Mouse (Mus musculus) lung, postnatal 25 days (tissue): ENCODE results near the gene Lmntd1.

Experiments used
- DNase-seq: peaks from one replicate; pipeline ENCODE4 v3.0.0; 2022; ENCODE audit warnings: low spot score

The Lmntd1 gene

DNA sequence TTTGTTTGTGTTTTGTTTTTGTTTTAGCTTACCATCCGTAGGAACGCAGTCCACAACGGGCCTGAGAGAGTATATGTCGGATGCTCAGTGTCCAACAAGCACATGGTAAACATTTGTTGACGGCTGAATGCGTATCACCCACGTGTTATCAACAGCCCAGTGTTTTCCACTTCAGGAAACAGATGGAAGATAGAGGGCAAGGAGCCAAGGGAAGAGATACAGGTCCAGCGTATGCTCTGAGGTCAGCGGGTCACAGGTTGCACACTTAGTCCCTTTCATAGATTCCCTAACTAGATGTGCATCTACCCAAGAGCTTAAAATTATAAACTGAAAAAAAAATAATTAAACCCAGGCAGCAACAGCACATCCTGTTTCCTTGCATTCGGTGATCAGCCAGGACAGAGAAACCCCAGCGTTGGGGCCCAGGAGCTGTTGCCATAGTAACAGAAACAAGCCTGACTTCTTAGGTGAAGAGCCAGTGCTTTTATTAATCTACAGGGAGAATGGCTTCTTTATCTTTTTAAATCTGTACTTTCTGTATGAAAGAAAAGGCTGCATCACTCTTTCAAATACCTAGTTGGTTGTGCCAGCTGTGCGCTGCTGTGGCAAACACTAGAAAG is 128.0 kb downstream of the Lmntd1 start:
- DNase-seq: no peak

DNA sequence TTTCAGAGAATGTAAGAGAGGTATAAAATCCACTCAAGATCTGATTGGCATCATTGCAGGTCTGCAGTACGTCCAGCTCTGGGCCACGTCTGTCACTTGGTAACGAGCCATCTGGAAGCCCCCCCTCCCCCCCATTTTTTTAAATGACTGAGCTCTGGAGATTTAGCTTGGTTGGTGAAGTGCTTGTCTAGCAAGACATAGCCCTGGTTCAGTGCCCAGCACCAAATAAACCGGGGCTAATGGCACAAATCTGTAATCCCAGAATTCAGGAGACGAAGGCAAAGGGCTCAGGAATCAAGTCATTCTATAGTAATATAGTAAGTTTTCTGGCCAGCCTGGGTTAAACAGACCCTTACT is 130.8 kb downstream of the Lmntd1 start:
- DNase-seq: no peak

DNA sequence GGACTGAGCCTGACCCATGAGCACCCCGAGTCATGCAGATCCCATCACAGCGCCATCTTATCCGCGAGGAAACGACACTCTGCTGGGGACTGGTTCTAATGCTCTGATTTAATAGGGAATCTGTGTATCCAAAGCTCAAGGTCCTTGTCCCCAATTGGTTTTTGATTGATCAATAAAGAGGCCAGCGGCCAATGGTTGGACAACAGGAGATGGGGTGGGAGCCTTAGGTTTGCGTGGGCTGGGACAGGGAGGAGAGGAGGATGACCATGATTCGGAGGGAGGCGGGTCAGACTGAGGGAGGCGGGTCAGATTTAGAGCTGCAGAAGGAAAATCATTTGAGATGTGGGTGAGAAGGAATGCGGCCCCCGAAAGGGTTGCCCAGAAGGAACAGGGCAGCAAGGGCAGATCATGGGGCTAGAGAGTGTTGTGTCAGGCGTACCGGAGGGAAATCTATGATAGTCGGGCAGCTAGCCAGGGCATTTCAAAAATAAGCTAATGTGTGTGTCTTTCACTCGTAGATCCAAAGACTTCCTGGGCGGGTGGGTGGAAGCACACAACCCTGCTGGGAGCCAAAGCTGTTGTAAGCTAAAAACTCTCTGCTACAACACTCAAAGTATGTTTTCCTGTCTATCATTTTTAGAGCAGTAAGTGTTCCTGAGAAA is 131.3 kb downstream of the Lmntd1 start:
- DNase-seq: peak; percentile 32

DNA sequence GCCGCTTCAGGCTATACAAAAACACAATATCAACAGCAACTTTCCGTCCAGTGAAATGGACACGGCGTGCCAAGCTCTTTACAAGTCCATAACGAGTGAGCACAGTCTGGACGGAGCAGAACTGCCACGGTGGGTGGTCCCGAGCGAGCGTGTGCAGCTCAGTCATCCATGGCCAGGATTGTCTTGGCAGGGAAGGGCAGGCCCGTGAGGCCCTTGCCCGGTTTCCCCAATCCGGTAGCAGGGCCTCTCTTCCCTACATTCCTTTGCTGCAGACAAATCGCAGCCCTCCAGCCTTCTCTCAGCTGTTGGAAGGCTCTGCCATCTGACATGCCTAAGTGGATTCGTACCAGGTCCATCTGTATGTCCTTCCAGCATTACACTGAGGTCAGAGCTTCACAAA is 132.2 kb downstream of the Lmntd1 start:
- peak; percentile 14 for DNase-seq

DNA sequence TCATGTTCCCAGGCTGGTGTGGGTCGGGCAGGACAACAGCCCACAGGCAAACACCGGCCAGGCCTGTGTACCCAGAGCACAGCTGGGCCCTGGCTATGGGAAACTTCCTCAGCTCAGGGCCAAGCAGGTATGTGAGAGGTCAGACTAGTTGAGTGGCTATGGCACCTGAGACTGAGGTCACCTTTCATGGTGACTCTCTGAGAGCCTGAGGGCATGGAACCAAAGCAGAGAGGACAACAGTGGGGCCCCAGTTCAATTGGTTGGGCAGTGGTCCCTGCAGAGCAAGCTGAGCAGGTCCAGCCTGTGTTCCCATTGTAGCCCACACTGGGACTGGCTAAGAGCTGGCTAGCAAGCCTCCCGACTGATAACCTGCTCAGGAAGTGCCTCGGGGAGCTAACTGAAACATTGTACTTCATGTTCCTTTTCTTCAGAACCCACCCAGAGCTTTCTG is 135.3 kb downstream of the Lmntd1 start:
- DNase-seq: no peak

DNA sequence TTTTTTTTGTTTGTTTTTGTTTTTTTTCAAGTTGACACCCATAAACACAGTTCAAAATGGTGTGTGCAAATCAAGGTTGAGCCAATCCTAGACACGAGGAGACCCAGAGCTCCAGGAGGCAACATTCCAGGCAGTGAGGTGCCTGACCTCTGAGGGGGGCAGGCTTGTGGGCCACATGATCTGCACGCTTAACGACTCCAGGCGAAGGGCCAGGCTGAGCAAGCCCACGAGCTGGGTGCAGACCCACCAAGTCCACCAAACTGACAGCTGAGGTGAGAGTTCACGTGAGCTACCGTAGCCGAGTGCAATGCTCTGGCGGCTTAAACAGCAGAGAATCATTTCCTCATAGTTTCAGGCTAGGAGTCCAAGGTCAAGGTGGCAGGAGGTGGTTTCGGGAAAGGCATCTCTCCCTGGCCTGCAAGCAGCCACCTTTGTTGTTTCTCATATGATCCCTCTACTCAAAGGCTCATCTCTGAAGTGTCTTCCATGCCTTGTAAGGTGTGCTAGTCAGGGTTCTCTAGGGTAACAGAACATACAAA is 136.7 kb downstream of the Lmntd1 start:
- DNase-seq: no peak

DNA sequence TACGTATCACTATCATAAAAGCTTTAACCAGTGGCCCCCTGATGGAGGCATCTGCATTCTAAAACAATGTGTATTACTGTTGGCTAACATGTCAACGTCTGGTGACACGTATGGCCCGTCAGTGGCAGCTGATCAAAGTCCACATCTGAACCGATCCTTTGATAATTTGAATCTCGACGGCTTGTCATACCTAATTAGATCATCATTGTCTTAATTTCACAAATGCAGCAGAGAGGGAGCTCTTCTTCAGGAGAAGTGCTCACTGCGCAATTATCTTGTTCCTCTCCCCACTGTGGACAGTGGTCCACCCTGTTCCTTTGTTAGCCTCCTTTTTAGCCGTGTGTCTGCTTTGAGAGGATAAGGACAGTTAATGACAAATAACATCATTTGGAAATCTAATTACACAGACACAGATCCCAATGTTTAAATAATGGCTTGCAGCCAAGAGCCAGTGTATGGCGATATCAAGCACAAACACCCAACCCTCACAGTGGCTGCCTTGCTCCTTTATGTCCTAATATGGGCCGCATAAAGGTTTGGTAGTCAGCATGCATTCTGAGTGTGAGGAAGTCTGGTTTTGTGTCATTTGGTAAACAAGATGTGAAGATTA is 142.4 kb downstream of the Lmntd1 start:
- DNase-seq: no peak

DNA sequence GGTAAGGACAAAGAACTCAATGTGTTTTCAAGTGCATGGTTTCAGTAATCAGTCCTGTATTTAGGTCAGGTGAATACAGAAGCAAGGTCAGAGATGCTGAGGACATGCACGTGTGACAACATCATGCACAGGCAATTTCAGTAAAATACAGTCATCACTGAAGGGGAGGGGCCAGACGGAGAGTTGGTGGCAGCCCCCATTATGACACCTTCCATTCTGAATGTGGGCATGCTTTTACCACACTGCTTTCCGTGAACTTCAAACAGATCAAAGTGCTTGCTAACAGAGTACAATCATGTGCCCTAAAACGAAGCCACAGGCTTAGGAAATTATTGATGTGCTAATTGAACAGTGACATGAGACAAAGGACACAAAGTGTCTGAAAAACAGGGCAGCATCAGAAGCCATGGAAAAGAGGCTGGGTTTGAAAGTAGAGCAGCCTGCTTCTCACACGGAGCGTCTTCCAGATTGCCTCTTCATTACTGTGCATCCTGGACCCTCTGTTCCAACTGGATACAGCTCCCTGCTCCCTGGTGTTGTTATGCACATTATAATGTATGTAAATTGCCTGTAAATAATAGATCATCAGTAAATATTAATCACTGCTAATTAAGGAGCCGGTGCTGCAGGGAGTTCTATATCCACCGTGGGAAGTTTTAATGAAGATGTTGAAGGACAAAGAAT is 144.7 kb downstream of the Lmntd1 start:
- no peak for DNase-seq

DNA sequence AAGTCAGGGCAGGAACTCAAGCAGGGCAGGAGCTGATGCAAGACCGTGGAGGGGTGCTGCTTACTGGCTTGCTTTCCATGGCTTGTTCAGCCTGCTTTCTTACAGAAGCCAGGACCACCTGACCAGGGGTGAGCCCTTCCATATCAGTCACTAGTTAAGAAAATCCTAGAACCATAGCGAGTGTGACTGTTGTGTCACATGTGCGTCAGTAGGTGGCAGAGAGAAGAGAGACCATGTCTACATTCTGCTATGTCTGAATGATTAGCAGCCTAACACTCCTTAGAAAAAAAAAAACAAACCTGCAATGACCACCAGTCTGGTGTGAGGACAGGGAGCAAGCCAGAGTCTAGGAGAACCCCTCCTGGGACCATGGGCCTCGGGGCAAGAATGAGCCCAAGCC is 150.1 kb downstream of the Lmntd1 start:
- DNase-seq: no peak

DNA sequence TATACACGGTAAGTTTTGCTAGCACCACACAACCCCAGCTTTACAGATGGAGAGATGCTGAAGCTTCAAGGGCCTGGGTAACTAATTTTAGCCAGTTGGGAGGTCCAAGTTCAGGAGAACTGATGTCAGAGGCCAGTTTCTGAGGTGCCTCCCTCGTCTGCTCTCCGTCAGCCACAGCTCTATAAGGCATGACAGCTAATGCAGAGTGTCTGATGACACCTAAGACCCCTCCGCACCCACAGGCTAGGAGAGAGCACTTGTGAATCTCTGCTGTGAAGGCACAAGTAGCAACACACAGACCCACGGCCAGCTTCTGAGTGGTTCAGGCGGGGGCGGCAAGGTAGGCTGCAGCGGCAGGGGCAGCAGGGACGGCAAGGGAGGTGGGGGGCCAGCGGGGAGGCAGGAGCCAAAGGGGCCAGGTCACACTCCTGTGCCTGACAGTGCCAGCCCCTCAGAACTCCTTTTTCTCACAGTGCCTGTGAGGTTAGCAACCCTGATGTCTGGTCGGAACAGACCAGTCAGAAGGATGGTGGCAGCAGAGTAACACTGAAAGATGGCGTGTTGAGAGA is 151.4 kb downstream of the Lmntd1 start:
- no peak for DNase-seq

DNA sequence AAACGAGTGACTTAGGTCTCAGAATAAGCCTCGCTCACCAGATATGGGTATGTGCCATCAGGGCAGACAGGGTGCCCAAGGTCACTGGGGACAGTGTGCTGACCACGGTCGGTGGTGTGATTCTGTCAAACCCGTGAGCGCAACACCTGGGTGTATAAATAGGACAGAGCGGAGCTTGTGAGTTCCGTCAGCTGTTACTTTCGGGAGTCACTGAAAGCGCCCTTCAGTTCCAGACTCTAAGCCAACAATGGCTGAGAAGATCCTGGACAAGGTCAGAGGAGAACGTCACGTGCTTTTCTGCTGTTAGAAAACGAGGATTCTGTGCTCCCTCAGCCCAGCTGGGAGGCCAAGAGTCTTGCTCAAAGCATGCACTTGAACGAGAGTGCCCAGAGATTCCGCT is 157.1 kb downstream of the Lmntd1 start:
- DNase-seq: peak; percentile 43

DNA sequence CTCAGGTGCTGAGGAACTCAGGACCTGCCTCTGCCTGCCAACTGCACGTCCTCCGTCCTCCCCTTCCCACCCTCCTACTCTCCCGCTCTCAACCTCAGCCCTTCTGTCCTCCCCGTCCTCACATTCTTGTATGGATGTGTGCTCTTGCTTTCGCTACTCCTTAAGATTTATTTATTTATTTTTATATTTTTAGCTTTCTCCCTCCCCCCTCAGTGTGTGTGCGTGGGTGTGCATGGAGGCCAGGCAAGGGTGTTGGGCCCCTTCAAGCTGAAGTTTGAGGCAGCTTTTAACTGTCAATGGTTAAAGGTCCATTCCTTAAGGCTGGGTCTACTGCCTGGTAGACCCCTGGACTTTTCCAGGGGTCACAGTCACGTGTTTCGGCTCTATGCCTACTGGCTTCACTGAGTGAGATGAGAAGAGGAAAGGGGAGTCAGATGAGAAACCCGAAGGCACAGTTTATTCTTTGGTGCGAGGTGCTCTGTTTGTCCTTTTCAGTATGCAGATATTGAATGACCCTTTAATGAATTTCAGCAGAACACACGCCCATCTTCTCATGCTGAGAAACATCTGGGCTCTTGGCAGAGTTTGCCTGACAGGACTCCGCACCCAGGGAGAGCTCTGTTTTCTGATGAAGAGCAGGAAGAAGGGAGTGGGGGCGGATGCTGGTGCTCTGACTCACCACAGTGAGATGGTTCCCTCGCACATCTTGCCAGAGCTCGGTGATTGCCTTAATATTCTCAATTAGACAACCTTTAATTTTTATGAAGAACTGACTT is 163.3 kb downstream of the Lmntd1 start:
- peak; percentile 22 for DNase-seq

DNA sequence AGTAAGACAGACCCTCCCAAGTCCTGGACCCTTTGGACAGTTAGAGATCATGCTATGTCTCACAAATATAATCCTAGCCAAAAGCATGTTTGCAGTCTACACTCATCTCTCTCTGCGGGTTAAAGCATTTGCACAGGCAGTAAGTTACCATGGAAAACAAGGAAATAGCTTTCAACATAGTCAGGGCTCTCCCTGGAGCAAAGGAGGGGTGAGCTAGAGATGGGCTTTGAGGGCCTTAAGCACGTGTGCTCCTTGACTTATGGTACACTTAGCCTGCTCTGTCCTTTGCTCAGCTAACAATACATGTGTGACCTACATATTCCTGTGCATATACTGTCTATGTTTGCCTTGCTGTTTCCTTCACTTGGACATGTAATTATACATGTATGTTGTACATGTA is 165.8 kb downstream of the Lmntd1 start:
- no peak for DNase-seq

DNA sequence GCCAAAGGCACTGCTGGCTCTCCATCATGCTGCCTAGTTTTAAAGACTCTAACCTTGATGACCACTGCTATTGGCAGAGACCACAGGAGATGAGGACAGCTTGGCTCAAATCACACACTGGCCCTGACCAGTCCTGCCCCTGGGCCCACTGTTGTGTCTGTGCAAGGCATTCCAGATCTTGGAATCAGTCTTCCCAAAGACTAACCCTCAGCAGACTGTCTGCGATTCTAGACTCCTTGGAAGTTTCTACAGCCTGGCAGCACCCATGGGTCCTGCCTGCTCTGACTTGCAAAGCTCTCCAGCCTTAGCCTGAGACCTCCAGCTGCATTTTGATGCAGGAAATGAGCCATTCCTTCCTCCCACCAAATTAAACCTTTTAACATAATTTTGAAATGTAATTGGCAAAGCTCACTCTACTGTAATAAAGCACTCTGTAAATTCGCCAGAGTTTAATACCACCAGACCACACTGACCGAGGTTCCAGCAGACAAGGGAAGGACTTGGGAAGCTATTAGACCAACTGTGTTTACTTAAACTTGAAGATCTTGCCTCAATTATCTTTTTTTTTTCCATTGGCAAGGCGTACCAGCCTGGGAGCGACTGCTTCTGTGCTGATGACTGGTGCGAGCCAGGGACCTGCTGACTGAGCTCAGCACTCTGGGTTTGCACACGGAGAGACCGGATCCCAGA is 168.2 kb downstream of the Lmntd1 start:
- DNase-seq: peak; percentile 26

DNA sequence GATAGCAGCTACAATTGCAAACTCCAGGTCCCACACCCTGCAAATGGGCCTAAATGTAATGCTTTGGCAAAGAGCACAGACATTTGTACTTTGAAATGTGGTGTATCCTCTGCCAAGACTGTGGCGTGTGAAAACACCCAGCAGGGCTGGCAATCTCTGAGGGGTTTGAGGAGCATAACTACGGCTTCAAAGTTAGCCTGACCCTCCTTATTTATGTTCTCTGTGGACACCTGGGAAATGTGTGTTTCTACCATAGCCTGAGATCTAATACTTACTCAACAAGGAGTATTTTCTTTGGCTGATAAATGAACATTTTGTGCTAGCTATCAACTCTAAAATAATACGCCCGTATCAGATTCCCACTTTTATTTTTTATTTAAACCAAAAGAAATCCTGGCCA is 168.7 kb downstream of the Lmntd1 start:
- no peak for DNase-seq

DNA sequence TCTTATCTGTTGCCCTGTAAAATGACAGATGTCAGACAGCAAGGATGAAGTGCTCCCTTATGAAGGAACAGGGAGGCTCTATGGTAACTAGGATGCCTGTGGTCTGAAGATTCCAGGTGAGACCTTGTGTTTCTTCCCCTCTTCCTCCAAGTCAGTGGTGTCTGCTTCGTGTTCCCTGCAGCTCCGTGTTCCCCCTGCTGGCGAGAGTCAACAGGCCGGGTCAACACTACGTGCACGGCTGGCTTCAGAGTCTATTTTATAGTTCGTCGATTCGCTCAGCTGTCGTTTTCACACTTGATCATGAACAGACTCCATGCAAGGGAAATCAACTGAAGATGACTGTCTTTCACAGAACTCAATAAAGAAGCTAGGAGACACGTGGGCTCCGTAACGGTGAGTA is 171.3 kb downstream of the Lmntd1 start:
- no peak for DNase-seq

DNA sequence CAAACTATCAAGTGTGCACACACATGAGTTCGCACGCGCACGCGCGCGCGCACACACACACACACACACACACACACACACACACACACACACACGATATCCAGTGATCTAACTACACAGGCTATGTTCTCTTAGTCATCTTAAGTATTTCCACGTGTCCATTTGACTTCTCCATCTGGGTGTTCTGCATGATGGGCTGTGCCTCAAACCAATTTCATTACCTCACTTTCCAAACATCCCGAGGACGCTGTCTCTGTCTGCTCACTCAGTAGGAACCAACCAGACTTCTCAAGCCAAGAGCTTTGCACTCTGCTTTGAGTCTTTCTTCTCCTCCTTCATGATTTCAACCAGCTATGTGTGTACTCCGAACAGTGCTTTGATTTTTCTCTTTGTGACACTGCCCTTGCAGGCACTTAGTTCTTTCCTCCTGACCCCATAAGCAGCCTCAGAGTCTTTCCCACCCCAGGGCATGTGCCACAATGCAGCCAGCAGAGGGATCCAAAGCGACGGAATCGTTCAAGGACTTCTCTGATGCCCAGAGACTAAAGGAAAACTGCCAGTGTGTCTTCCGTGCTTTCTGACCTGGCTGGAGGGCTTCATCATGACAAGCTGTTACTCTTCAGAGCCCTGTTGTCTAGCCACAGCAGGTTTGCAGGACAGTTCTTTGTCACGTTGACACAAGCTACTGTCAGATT is 172.6 kb downstream of the Lmntd1 start:
- DNase-seq: peak; percentile 56

DNA sequence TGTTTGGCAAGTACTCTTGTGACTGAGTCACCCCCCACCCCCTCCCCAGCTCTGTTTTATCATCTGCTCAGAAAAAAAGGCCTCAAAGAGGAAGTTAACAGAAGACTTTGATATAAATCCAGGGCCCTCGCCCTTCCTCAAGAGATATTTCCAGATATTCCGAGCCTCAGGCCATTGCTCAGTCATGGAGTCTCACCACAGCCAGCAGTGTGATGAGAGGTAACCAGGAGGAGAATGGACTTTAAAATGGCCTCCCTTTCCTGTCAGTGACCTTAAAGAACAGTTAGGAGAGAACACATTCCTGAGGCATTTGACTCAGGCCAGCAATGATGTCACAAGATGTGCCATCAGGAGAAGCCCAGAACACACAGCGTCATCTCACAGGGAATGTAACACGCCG is 175.3 kb downstream of the Lmntd1 start:
- DNase-seq: no peak

DNA sequence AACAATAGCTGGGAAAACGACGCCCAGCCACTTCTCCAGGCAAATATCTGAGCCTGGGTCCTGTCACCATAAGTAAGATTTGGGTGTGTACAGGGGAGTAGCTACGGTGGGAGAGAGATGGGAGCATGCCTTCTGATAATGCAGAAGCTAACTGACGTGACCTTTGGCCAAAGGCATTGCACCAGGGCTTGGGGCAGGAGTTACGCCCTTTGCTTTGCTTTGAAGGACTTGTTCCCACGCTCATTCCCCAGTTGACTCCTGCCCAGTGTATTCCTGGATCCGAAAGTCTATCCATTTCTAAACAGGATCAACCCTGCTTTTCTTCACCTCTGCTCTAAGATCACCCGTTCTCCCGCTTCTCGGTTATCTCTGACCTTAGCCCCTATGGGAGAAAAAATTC is 178.4 kb downstream of the Lmntd1 start:
- no peak for DNase-seq

DNA sequence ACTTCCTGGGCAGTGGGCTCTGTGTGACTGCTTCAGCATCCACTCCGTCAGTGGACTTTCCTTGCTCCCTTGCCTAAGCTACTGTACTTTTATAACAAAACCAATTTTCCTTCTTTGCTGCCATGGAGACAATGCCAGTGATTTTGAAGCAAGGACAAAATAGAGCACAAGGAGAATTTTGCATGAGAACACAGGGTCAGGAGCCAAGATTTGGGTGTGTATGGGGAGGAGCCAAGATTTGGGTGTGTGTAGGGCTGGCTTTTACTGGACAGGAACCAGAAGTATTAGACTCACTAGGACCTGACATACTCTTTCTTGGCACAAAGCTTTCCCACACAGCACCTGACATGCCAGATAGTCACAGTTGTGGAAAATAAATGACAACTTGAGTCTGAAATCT is 179.0 kb downstream of the Lmntd1 start:
- peak; percentile 12 for DNase-seq

DNA sequence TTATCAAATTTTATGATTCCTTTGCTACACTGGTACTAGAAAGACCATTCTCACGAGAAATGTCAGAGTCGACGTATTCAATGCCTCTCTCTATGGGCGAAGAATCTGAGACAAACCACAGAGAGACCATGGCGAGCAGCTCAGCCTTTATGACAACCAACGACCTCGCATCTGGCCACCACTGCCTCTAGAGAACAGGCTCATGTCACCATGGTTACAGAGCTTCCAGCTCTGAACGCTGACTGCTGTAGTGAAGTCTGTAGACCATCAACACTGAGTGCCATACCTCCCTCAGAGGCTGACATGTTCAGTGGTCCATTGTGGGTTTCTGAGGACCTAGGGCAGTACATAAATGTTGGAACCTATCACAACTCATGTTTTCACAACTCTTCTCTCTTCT is 180.2 kb downstream of the Lmntd1 start:
- no peak for DNase-seq
